Mouse (Mus musculus): ENCODE measurements around the gene Tmub2. TPM values are rescaled to one million over a fixed set of nuclear protein-coding genes. Genes with fewer than 3 reads are reported as not detected.

Tmub2 gene
- total and polyA plus RNA-seq, 3 experiments = 27.0 to 32.9 (median 31.0) TPM

DNA sequence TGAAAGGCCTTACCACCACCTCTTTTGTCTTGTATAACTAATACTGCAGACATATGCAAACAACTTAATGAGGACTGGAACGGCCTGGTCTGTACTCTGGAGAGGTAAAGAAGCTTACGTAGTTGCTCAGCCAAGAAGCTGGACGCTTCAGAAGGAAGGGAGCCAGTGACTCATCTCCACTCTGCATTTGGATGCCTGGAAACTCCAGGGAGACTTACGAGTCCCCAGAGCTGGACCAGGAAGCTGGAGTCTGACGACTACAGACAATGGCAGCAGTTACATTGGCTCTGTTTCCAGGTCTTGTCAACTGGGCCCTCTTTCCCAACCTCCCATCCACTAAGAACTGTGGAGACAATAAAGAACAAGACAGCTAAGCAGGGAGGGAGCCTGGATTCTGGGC lies 42.5 kb downstream of the Tmub2 start:
- H3K27ac ChIP-seq (ENCODE audit: insufficient read depth, low read depth) = no peak overlapping the region
- H3K79me2 ChIP-seq (replicated peaks; ENCODE audit: control insufficient read depth, extremely low read depth, insufficient read depth, poor library complexity, severe bottlenecking) = no peaks in the 10 kb centered on the region
- TF ChIP-seq USF1 (IDR thresholded peaks at IDR 0.05; ENCODE audit: low read depth, low read length) = no peak
- no peak for TF ChIP-seq USF2 (conservative IDR thresholded peaks at IDR 0.05; ENCODE audit: low read depth, low read length)
- no peak for TF ChIP-seq RAD21 (IDR thresholded peaks at IDR 0.05; ENCODE audit: low read depth, low read length)
- no peak for TF ChIP-seq KAT2A (IDR thresholded peaks at IDR 0.05; ENCODE audit: insufficient replicate concordance, low read length)
- TF ChIP-seq ZNF384 (IDR thresholded peaks at IDR 0.05; ENCODE audit: low read depth, low read length) = no peak
- TF ChIP-seq JUN (IDR thresholded peaks at IDR 0.05; ENCODE audit: insufficient read depth, low read depth, low read length) = no peak
- no peak for TF ChIP-seq E2F4 (IDR thresholded peaks at IDR 0.05; ENCODE audit: insufficient replicate concordance, low read depth, low read length)
- TF ChIP-seq MYC (IDR thresholded peaks at IDR 0.05; ENCODE audit: low read depth, low read length) = no peak
- no peak for TF ChIP-seq ELF1 (IDR thresholded peaks at IDR 0.05; ENCODE audit: low read depth, low read length)
- TF ChIP-seq BHLHE40 (IDR thresholded peaks at IDR 0.05; ENCODE audit: low read depth, low read length) = no peak
- no peak for TF ChIP-seq TCF12 (IDR thresholded peaks at IDR 0.05; ENCODE audit: low read depth, low read length)
- TF ChIP-seq TBP (conservative IDR thresholded peaks at IDR 0.05; ENCODE audit: low read depth, low read length) = no peak
- TF ChIP-seq IRF4 (IDR thresholded peaks at IDR 0.05; ENCODE audit: low read depth, low read length) = no peak
- TF ChIP-seq POLR2A (IDR thresholded peaks at IDR 0.05; ENCODE audit: low read depth, low read length) = no peak
- TF ChIP-seq UBTF (IDR thresholded peaks at IDR 0.05; ENCODE audit: low read depth, low read length) = no peak
- no peak for TF ChIP-seq CTCF (conservative IDR thresholded peaks at IDR 0.05 in 1 of 2, IDR thresholded peaks at IDR 0.05 in 1 of 2; ENCODE audit: low read depth in 2 of 2, low read length in 2 of 2)
- no peak for TF ChIP-seq GABPA (IDR thresholded peaks at IDR 0.05; ENCODE audit: insufficient replicate concordance, low read depth, low read length)
- TF ChIP-seq MXI1 (IDR thresholded peaks at IDR 0.05; ENCODE audit: low read depth, low read length) = no peak
- dilution Hi-C loops (cut with MboI; ENCODE audit: extremely low pct_ligation_motif_present, extremely low pct_unique_long_range_greater_than_20kb, low sequenced_read_pairs) = no loop called here
- peaks cover 47% of the 10 kb centered on the region for H3K27me3 ChIP-seq (replicated peaks)
- H3K9ac ChIP-seq (ENCODE audit: insufficient read depth, low read depth) = no peak overlapping the region
- H3K9me3 ChIP-seq (replicated peaks; ENCODE audit: low read length) = no peaks in the 10 kb centered on the region
- no peak overlapping the region for H3K4me2 ChIP-seq (ENCODE audit: insufficient read depth, low read depth, poor library complexity, severe bottlenecking)
- H3K4me1 ChIP-seq (ENCODE audit: control insufficient read depth in 1 of 2, insufficient read depth in 2 of 2) = no peaks in the 10 kb centered on the region
- no peak for DNase-seq (ENCODE audit: extremely low read depth)
- in situ Hi-C loops (cut with MboI; ENCODE audit: low pct_ligation_motif_present, low pct_unique_long_range_greater_than_20kb, low sequenced_read_pairs) = no loop called here
- H3K36me3 ChIP-seq (replicated peaks in 1 of 2; ENCODE audit: control insufficient read depth in 1 of 2, insufficient read depth in 1 of 2, low read length in 1 of 2) = no peaks in the 10 kb centered on the region
- no peak overlapping the region for H3K4me3 ChIP-seq (replicated peaks in 1 of 3; ENCODE audit: low read depth in 2 of 3, low read length in 2 of 3, poor library complexity in 1 of 3)

DNA sequence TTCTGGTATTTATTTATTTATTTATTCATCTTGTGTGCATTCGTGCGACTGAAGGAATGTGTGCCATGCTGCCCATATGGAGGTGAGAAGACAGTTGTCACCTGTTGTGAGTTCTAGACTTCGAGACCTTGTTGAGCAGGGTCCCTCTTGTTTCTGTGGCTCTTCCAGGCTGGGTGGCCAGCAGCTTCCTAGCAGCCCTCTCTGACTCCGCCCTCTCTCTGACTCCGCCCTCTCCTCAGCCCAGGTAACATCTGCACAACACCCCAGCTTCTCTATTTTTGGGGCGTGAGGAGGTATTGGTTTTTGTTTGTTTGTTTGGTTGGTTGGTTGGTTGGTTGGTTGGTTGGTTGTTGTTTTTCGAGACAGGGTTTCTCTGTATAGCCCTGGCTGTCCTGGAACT lies 43.1 kb downstream of the Tmub2 start:
- no peak overlapping the region for H3K27ac ChIP-seq (ENCODE audit: insufficient read depth, low read depth)
- peaks cover 47% of the 10 kb centered on the region for H3K27me3 ChIP-seq (replicated peaks)
- H3K4me2 ChIP-seq (ENCODE audit: insufficient read depth, low read depth, poor library complexity, severe bottlenecking) = no peak overlapping the region
- DNase-seq (ENCODE audit: extremely low read depth) = no peak
- in situ Hi-C loops (cut with MboI; ENCODE audit: low pct_ligation_motif_present, low pct_unique_long_range_greater_than_20kb, low sequenced_read_pairs) (no loop called here), dilution Hi-C loops (cut with MboI; ENCODE audit: extremely low pct_ligation_motif_present, extremely low pct_unique_long_range_greater_than_20kb, low sequenced_read_pairs) (no loop called here)
- peaks cover 2% of the 10 kb centered on the region for H3K9me3 ChIP-seq (replicated peaks; ENCODE audit: low read length)
- no peaks in the 10 kb centered on the region for H3K4me1 ChIP-seq (ENCODE audit: control insufficient read depth in 1 of 2, insufficient read depth in 2 of 2)
- H3K4me3 ChIP-seq (replicated peaks in 1 of 3; ENCODE audit: low read depth in 2 of 3, low read length in 2 of 3, poor library complexity in 1 of 3) = no peak overlapping the region
- H3K36me3 ChIP-seq (replicated peaks in 1 of 2; ENCODE audit: control insufficient read depth in 1 of 2, insufficient read depth in 1 of 2, low read length in 1 of 2) = no peaks in the 10 kb centered on the region
- H3K9ac ChIP-seq (ENCODE audit: insufficient read depth, low read depth) = no peak overlapping the region
- no peaks in the 10 kb centered on the region for H3K79me2 ChIP-seq (replicated peaks; ENCODE audit: control insufficient read depth, extremely low read depth, insufficient read depth, poor library complexity, severe bottlenecking)
- TF ChIP-seq ELF1 (IDR thresholded peaks at IDR 0.05; ENCODE audit: low read depth, low read length) (no peak), ETS1 (conservative IDR thresholded peaks at IDR 0.05; ENCODE audit: low read depth, low read length) (no peak), NELFE (IDR thresholded peaks at IDR 0.05; ENCODE audit: low read depth, low read length) (no peak), POLR2A (IDR thresholded peaks at IDR 0.05; ENCODE audit: low read depth, low read length) (no peak), SIN3A (IDR thresholded peaks at IDR 0.05; ENCODE audit: low read length) (no peak), EP300 (IDR thresholded peaks at IDR 0.05; ENCODE audit: low read length) (no peak), JUN (IDR thresholded peaks at IDR 0.05; ENCODE audit: insufficient read depth, low read depth, low read length) (no peak), CTCF (conservative IDR thresholded peaks at IDR 0.05 in 1 of 2, IDR thresholded peaks at IDR 0.05 in 1 of 2; ENCODE audit: low read depth in 2 of 2, low read length in 2 of 2) (no peak), POLR2AphosphoS2 (IDR thresholded peaks at IDR 0.05; ENCODE audit: low read depth, low read length) (no peak), NRF1 (IDR thresholded peaks at IDR 0.05; ENCODE audit: low read depth, low read length) (no peak), RCOR1 (conservative IDR thresholded peaks at IDR 0.05; ENCODE audit: low read depth, low read length) (no peak), MAX (IDR thresholded peaks at IDR 0.05; ENCODE audit: low read length) (no peak), RAD21 (IDR thresholded peaks at IDR 0.05; ENCODE audit: low read depth, low read length) (no peak), MEF2A (IDR thresholded peaks at IDR 0.05; ENCODE audit: borderline replicate concordance, low read depth, low read length) (no peak), ZNF384 (IDR thresholded peaks at IDR 0.05; ENCODE audit: low read depth, low read length) (no peak), TCF12 (IDR thresholded peaks at IDR 0.05; ENCODE audit: low read depth, low read length) (no peak), TBP (conservative IDR thresholded peaks at IDR 0.05; ENCODE audit: low read depth, low read length) (no peak)

All from CH12.LX (cell line).